Mouse (Mus musculus) hindbrain, postnatal 0 days (tissue): ENCODE measurements around the gene Dock9. TPM values are rescaled to one million over a fixed set of nuclear protein-coding genes. Genes with fewer than 3 reads are reported as not detected.
A peak's percentile ranks its signal among the peaks of the same experiment; 100 is the strongest.
"Not testable (repeated sequence)": the region's sequence is repeated elsewhere in the genome, so short reads cannot be mapped to it uniquely, and the experiment has no call there.

Experiments
- ATAC-seq: fragments of 200-750 bp; cut with Nextera tagmentation; 2 replicates; pipeline ENCODE4 v1.8.0; 2017; ENCODE audit warnings: mild to moderate bottlenecking, moderate TSS enrichment, moderate library complexity
- DNase-seq: peaks from one replicate; pipeline ENCODE4 v3.0.0-alpha.2; 2015; ENCODE audit warnings: low spot score
- H3K27ac ChIP-seq: fragments of 300-500 bp; sonication (generic); 2 replicates; pipeline ENCODE4 v1.5.1; 2014; ENCODE audit warnings: mild to moderate bottlenecking
- H3K27me3 ChIP-seq: fragments of 300-500 bp; sonication (generic); 2 replicates; pipeline ENCODE4 v1.6.1; 2014; ENCODE audit warnings: low read length, mixed read lengths; ENCODE audit not compliant: insufficient read depth
- H3K36me3 ChIP-seq: fragments of 300-500 bp; sonication (generic); 2 replicates; pipeline ENCODE4 v1.6.1; 2014; ENCODE audit warnings: low read length, mixed read lengths; ENCODE audit not compliant: insufficient read depth
- H3K4me1 ChIP-seq: fragments of 300-500 bp; sonication (generic); 2 replicates; pipeline ENCODE4 v1.6.1; 2014; ENCODE audit warnings: antibody characterized with exemption, low read length, mixed read lengths; ENCODE audit not compliant: insufficient read depth
- H3K4me2 ChIP-seq: fragments of 300-500 bp; sonication (generic); 2 replicates; pipeline ENCODE4 v1.6.1; 2014; ENCODE audit warnings: low read depth, mild to moderate bottlenecking, low read length, moderate library complexity, mixed read lengths
- H3K4me3 ChIP-seq: fragments of 300-500 bp; sonication (generic); 2 replicates; pipeline ENCODE4 v1.5.1; 2014; ENCODE audit warnings: low read length
- H3K9ac ChIP-seq: fragments of 300-500 bp; sonication (generic); replicated peaks from 2 replicates; pipeline ENCODE4 v1.6.1; 2014; ENCODE audit warnings: mild to moderate bottlenecking, low read length, moderate library complexity, mixed read lengths
- H3K9me3 ChIP-seq: fragments of 300-500 bp; sonication (generic); 2 replicates; pipeline ENCODE4 v1.6.1; 2016; ENCODE audit warnings: low read length, mixed read lengths
- CTCF ChIP-seq: IDR thresholded peaks from 2 replicates; pipeline ENCODE4 v1.5.1; 2016; ENCODE audit warnings: antibody characterized with exemption, control low read depth, low read depth
- WGBS: fragments of 180-500 bp; shearing (Covaris S2); extraction: QIAGEN DNeasy Blood & Tissue Kit; methylation state at CpG from one replicate; pipeline ENCODE4 v1.1.7; 2014; 5-methylcytosine and 5-hydroxymethylcytosine counted together
- polyA plus RNA-seq: library from polyadenylated mRNA; unstranded; fragments of >200 nt; fragmentation: Nextera tagmentation; extraction: Ambion mirVana; gene quantifications from 2 replicates; pipeline ENCODE4 v1.2.1, GENCODE M21; 2015
- total RNA-seq: library from RNA; depleted of rRNA; stranded (reverse); fragments of >200 nt; gene quantifications from 2 replicates; pipeline ENCODE4 v1.2.3, GENCODE M21; 2014

Gene Dock9
- total and polyA plus RNA-seq, 2 experiments from 2014 or later, result 11.7 to 51.3 TPM

DNA sequence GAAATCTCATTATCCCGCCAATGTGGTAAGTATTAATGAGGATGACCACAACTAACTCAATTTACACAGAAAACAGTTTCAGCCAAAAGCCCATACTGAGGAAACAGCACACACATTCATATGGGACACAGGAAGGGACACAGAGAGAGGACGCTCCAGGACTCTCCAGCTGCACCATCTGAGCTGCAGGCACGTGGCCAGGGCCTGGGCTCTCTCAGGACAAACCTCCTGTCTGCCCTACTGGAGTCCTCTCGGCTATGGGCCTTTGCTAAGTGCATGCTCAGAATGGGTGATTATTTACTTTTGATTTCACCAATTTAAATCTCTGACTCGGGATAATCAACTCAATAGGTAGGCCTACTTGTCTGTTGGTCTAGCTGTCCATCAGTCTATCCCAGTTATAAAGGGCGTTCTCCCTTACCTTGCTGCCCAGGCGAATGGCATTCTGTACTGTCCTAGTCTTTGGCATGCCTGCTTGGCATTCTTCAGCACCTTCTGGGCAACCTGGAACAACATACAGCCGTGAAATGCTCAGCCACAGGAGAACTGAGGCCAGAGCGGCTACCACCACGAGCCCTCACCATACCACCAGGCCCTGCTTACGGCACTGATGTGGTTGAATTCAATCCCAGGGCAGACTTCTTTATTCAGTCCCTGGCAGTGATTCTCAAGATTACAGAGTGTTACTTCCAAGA lies 162.8 kb downstream of the Dock9 start:
- no peak overlapping the region for H3K4me3 ChIP-seq
- H3K27ac ChIP-seq, result no peak overlapping the region
- H3K27me3 ChIP-seq, result no peaks in the 10 kb centered on the region
- ATAC-seq (no peak), DNase-seq (no peak)
- no peak overlapping the region for H3K4me2 ChIP-seq
- no peak overlapping the region for H3K9ac ChIP-seq
- no peak for TF ChIP-seq CTCF
- 74% methylated on average over 11 of the region's 11 CpGs for WGBS
- H3K36me3 ChIP-seq, result peaks cover 17% of the 10 kb centered on the region
- H3K9me3 ChIP-seq, result no peaks in the 10 kb centered on the region
- no peaks in the 10 kb centered on the region for H3K4me1 ChIP-seq

DNA sequence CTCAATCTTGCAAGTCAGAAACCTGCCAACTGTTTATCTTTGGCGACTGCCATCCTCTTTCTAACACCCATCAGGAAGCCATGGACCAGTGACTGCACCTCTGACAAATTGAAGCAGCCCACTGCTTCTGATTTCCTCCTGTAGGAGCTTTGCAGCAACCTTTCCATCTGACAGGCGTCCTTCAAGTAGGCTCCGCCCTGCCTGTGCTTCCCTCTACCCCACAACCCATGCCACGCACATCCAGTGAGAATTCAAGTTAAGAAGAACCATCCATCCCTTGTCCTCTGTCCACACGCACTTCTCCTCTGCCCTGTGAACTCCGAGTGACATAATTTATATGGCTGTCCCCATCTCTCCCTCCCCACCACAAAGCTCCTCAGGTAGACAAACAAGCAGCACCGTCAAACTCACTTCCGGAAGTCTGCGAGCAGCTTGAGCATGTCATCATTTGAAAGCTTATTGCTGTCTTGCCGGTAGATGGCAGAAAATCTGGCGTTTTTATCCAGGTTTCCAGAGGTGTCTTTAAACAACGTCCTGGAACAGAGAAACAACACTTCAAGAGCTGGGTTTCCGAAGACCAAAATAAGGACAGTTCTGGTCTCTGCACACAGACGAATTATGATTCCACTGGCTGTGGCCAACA lies 163.4 kb downstream of the Dock9 start:
- 83% methylated on average over 14 of the region's 14 CpGs for WGBS
- no peak overlapping the region for H3K27ac ChIP-seq
- no peak for DNase-seq
- H3K4me3 ChIP-seq, result no peak overlapping the region
- H3K4me1 ChIP-seq, result no peaks in the 10 kb centered on the region
- TF ChIP-seq CTCF, result peak; percentile 35; the same call in 1 of the 2 replicates
- no peak overlapping the region for H3K9ac ChIP-seq
- H3K27me3 ChIP-seq, result no peaks in the 10 kb centered on the region
- ATAC-seq, result no peak
- H3K4me2 ChIP-seq, result no peak overlapping the region
- H3K36me3 ChIP-seq, result peaks cover 10% of the 10 kb centered on the region
- H3K9me3 ChIP-seq, result no peaks in the 10 kb centered on the region

DNA sequence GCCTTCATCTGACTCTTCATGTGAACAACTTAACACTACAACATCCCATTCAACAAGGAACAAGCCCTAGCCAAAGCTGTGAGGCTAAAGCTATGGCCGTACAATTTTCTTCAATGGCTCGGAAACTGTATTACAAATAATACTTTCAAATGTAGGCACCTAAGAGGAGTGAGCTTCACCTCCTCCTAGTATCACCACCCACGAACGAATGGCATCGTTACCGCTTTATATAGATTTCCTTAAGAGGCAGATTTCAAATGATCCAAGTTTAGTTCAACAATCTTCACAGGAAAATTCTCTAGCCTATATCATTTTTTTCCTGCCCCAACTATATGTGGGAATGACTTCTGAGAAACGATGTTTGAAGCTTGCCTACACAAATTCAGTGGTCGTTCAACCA lies 165.7 kb downstream of the Dock9 start:
- Histone ChIP-seq H3K4me2 (no peak overlapping the region), H3K4me1 (no peaks in the 10 kb centered on the region), H3K27ac (no peak overlapping the region), H3K9ac (no peak overlapping the region), H3K27me3 (no peaks in the 10 kb centered on the region), H3K9me3 (no peaks in the 10 kb centered on the region), H3K36me3 (peaks cover 14% of the 10 kb centered on the region; the same call in 1 of the 2 replicates), H3K4me3 (no peak overlapping the region)
- 95% methylated on average over 8 of the region's 8 CpGs for WGBS
- TF ChIP-seq CTCF, result no peak
- ATAC-seq (no peak), DNase-seq (no peak)

DNA sequence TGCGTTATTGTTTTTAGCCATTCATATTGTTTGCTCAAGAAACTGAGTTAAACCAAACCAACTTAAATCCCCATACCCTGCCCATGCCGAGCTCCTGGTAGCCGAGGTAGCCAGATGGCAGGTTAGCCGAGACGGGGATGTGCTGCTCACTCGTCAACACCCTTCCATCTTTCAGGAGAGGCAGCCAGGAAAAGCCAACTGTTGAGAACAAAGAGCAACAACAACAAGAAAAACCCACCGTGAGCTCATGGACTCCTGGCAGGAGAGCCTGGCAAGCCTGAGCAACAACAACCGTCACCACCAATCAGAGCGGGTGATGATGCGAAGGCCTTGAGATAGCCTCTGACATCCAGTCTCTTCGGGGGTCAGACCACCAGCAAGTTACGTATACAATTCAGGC lies 170.9 kb downstream of the Dock9 start:
- 73% methylated on average over 12 of the region's 12 CpGs for WGBS
- no peak for TF ChIP-seq CTCF
- Histone ChIP-seq H3K9me3 (no peaks in the 10 kb centered on the region), H3K36me3 (peaks cover 31% of the 10 kb centered on the region; the same call in 1 of the 2 replicates), H3K27me3 (no peaks in the 10 kb centered on the region), H3K4me1 (no peaks in the 10 kb centered on the region), H3K4me3 (no peak overlapping the region), H3K27ac (no peak overlapping the region), H3K9ac (no peak overlapping the region), H3K4me2 (no peak overlapping the region)
- DNase-seq (no peak), ATAC-seq (no peak)

DNA sequence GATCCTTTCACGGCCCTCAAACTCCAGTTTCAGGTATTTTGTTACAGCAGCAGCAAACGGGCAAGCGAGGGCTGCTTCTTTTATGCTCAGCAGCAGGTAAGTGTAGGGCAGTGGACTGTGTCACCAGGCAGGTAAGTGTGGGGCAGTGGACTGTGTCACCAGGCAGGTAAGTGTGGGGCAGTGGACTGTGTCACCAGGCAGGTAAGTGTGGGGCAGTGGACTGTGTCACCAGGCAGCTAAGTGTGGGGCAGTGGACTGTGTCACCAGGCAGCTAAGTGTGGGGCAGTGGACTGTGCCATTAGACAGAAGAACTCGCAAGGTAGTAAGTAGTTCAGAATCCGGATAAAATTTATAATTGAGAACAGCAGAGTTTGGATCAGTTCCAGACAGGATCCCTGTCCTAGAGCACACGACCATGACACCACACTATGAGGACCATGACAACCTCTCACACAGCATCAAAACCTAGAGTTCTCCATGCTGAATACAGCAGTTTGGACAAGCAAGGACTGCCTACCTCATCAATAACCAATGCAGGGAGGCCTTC lies 173.6 kb downstream of the Dock9 start:
- H3K27me3 ChIP-seq, H3K27ac ChIP-seq, H3K9ac ChIP-seq, H3K4me2 ChIP-seq, H3K4me3 ChIP-seq, ATAC-seq, H3K9me3 ChIP-seq, DNase-seq, H3K4me1 ChIP-seq: not testable (repeated sequence)
- 84% methylated on average over 6 of the region's 6 CpGs for WGBS
- H3K36me3 ChIP-seq, result peaks cover 31% of the 10 kb centered on the region; the same call in 1 of the 2 replicates

DNA sequence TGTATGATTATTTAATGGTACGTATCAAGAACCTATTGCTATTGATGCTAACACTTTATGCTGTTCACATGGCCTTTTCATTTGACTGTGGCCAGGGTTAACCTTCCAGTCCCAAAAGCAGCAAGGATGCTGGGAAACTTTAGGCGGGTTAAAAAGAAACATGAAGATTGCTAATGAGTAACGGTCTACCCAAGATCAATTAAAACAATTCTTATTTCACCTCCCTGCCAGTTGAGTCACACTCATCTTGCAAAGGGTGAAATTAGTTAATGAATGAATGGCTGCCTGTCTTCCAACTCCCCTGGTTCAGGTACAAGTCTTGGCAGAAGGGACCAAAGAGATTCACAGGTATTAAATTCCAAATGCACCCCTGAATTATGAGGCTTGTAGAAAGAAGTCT lies 175.8 kb downstream of the Dock9 start:
- Histone ChIP-seq H3K27me3 (no peaks in the 10 kb centered on the region), H3K27ac (no peak overlapping the region), H3K9ac (no peak overlapping the region), H3K36me3 (peaks cover 19% of the 10 kb centered on the region; the same call in 1 of the 2 replicates), H3K4me2 (no peak overlapping the region), H3K4me1 (no peaks in the 10 kb centered on the region), H3K9me3 (no peaks in the 10 kb centered on the region), H3K4me3 (no peak overlapping the region)
- DNase-seq, result no peak
- WGBS, result 95% methylated on average over 3 of the region's 3 CpGs
- no peak for ATAC-seq
- no peak for TF ChIP-seq CTCF

DNA sequence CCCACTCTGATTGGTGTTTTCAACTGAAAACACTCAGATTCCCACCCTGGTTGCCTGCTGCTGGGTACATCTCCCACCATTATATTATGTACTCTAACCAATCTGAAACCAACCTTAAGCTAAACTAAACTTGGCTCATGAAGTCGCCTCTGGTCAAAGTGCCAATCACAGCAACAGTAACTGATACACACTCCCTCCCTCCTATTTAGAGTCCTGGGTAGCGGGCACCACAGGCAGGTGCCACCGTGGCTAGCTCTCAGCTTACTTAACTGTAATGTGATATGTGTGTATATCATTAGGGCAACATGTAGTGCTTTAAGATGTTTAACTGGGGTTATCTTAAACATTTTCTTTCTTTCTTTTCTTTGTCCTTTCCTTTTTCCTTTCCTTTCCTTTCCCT lies 177.1 kb downstream of the Dock9 start:
- Histone ChIP-seq H3K4me1 (no peaks in the 10 kb centered on the region), H3K9me3 (no peaks in the 10 kb centered on the region), H3K9ac (no peak overlapping the region), H3K27me3 (no peaks in the 10 kb centered on the region), H3K27ac (no peak overlapping the region), H3K36me3 (peaks cover 14% of the 10 kb centered on the region; the same call in 1 of the 2 replicates), H3K4me2 (no peak overlapping the region), H3K4me3 (no peak overlapping the region)
- no peak for DNase-seq
- no peak for ATAC-seq
- WGBS, result 99% methylated on average over 3 of the region's 3 CpGs
- no peak for TF ChIP-seq CTCF
